ENCODE assay signal across 1 mouse cellular context in genomic region chr11:24074634-24075104, GRCm38 (mm10).
TF ChIP-seq lines count a peak whose summit lies in the region.

Gene A830031A19Rik (minus strand): TSS chr11:24075054.

TF ChIP-seq in MEL, 35 proteins besides CTCF, POLR2A, EP300 and RAD21 (continued from another document):
- no peak for TF ChIP-seq MAX (IDR thresholded peaks at IDR 0.05; ENCODE audit: low read length)
